Mouse (Mus musculus): ENCODE data around the gene Lin52. TPM values are rescaled to one million over a fixed set of nuclear protein-coding genes. Genes with fewer than 3 reads are reported as not detected.
"Not testable (repeated sequence)": the region's sequence is repeated elsewhere in the genome, so short reads cannot be mapped to it uniquely, and the experiment has no call there.

The Lin52 gene
- polyA plus RNA-seq, 1 experiment from 2014 or later: 18.1 TPM

DNA sequence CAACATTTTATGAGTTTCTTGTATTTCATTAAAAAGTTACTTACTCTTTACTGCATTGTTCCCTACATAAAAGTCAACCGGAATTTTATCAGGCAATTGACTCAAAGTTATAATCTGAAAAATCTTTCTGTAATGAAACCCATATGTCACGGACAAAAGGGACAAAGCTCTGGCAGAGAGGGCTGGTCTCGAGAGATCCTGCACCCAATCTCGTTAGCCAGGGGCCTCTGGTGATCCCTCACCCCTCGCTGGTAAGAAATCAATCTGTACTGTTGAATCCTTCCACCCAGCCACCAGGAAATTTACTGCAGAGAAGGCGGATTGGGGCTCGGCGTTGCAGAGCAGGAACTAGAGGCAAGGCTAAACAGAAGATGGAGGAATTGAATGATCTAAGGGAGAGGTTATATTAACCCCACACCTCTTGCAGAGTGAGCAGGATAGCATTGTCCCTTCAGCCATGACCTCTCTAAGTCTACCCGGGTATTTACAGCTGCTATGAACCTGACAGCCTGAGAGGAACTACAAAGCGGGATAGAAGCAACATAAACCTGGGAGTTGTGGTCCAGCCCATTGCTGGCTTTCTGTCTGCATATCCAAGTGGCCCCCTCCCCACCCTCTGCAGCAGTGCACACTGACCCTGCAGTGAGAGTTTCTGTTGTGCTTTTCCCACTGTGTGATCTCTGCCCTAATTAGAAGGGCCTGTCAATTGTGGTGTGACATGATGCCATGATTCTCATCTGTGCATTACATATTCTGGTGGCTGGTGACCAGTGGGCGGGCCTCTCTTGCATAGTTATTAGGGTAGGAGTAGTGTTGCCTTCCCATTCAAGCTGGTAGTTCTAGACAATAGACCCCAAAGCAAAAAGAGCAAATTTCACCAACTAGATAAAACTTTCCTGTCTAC, 73.2 kb downstream of the Lin52 start:
- Histone ChIP-seq H3K27ac (ENCODE audit: low read length) (no peak overlapping the region), H3K4me2 (ENCODE audit: low read depth, low read length) (no peak overlapping the region), H3K4me1 (ENCODE audit: control insufficient read depth, insufficient read depth, low read length) (no peaks in the 10 kb centered on the region), H3K4me3 (ENCODE audit: low read length) (no peak overlapping the region), H3K27me3 (ENCODE audit: control insufficient read depth, insufficient read depth, low read length) (no peaks in the 10 kb centered on the region), H3K36me3 (ENCODE audit: control insufficient read depth, insufficient read depth) (no peaks in the 10 kb centered on the region), H3K9me3 (replicated peaks; ENCODE audit: control insufficient read depth, low read length) (no peaks in the 10 kb centered on the region), H3K9ac (ENCODE audit: low read length) (no peak overlapping the region)
- ATAC-seq (replicated peaks; ENCODE audit: extremely low read depth, insufficient read depth, low FRiP score): no peak
- WGBS: 66% methylated on average over 11 of the region's 11 CpGs

DNA sequence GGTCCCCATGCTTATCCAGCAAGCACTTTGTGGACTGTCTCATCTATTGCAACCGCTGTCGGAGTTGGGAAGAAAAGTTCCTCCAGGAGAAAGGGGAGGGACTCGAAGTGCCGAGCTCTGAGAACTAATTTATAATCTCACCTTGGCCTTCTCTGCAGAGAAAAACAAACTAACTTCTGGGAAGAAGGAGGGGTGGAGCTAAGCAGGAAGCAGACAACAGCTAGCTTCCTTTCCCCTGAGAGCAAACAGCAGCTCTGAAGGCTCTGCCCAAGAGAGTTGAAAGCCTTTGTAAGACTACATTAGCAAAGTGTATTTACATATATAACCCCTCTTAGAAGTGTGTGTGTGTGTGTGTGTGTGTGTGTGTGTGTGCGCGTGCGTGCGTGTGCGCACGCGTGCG, 74.2 kb downstream of the Lin52 start:
- H3K4me1 ChIP-seq (ENCODE audit: control insufficient read depth, insufficient read depth, low read length): no peaks in the 10 kb centered on the region
- H3K27me3 ChIP-seq (ENCODE audit: control insufficient read depth, insufficient read depth, low read length): no peaks in the 10 kb centered on the region
- ATAC-seq (replicated peaks; ENCODE audit: extremely low read depth, insufficient read depth, low FRiP score): no peak
- H3K36me3 ChIP-seq (ENCODE audit: control insufficient read depth, insufficient read depth): no peaks in the 10 kb centered on the region
- H3K4me2 ChIP-seq (ENCODE audit: low read depth, low read length): no peak overlapping the region
- H3K9me3 ChIP-seq (replicated peaks; ENCODE audit: control insufficient read depth, low read length): no peaks in the 10 kb centered on the region
- WGBS: 80% methylated on average over 12 of the region's 12 CpGs
- no peak overlapping the region for H3K4me3 ChIP-seq (ENCODE audit: low read length)
- H3K27ac ChIP-seq (ENCODE audit: low read length): no peak overlapping the region
- no peak overlapping the region for H3K9ac ChIP-seq (ENCODE audit: low read length)

- Histone ChIP-seq H3K9me3 (replicated peaks; ENCODE audit: control insufficient read depth, low read length) (no peaks in the 10 kb centered on the region), H3K4me3 (ENCODE audit: low read length) (no peak overlapping the region), H3K36me3 (ENCODE audit: control insufficient read depth, insufficient read depth) (no peaks in the 10 kb centered on the region; the same call in 1 of the 2 replicates), H3K4me2 (ENCODE audit: low read depth, low read length) (no peak overlapping the region), H3K9ac (ENCODE audit: low read length) (no peak overlapping the region), H3K27me3 (ENCODE audit: control insufficient read depth, insufficient read depth, low read length) (no peaks in the 10 kb centered on the region), H3K27ac (ENCODE audit: low read length) (no peak overlapping the region), H3K4me1 (ENCODE audit: control insufficient read depth, insufficient read depth, low read length) (no peaks in the 10 kb centered on the region)
- ATAC-seq (replicated peaks; ENCODE audit: extremely low read depth, insufficient read depth, low FRiP score): no peak
- 76% methylated on average over 5 of the region's 5 CpGs for WGBS
Measured at GRCm38 (mm10) chr12:84530426-84530825, 79.2 kb downstream of the Lin52 start.

- 74% methylated on average over 13 of the region's 13 CpGs for WGBS
- no peak overlapping the region for H3K27ac ChIP-seq (ENCODE audit: low read length)
- H3K9me3 ChIP-seq (replicated peaks; ENCODE audit: control insufficient read depth, low read length): no peaks in the 10 kb centered on the region
- no peak overlapping the region for H3K9ac ChIP-seq (ENCODE audit: low read length)
- H3K4me3 ChIP-seq (ENCODE audit: low read length): no peak overlapping the region
- H3K4me2 ChIP-seq (ENCODE audit: low read depth, low read length): no peak overlapping the region
- H3K27me3 ChIP-seq (ENCODE audit: control insufficient read depth, insufficient read depth, low read length): no peaks in the 10 kb centered on the region
- H3K4me1 ChIP-seq (ENCODE audit: control insufficient read depth, insufficient read depth, low read length): no peaks in the 10 kb centered on the region
- no peaks in the 10 kb centered on the region; the same call in 1 of the 2 replicates for H3K36me3 ChIP-seq (ENCODE audit: control insufficient read depth, insufficient read depth)
- no peak for ATAC-seq (replicated peaks; ENCODE audit: extremely low read depth, insufficient read depth, low FRiP score)
Measured at GRCm38 (mm10) chr12:84531906-84532829, 80.9 kb downstream of the Lin52 start.

- no peak overlapping the region for H3K27ac ChIP-seq (ENCODE audit: low read length)
Measured at GRCm38 (mm10) chr12:84532830-84533199, 81.6 kb downstream of the Lin52 start.

GRCm38 (mm10) chr12:84533706-84534486, 82.7 kb downstream of the Lin52 start:
- H3K27ac ChIP-seq (ENCODE audit: low read length): no peak overlapping the region
- H3K4me3 ChIP-seq (ENCODE audit: low read length): no peak overlapping the region
- H3K36me3 ChIP-seq (ENCODE audit: control insufficient read depth, insufficient read depth): no peaks in the 10 kb centered on the region; the same call in 1 of the 2 replicates
- no peaks in the 10 kb centered on the region for H3K27me3 ChIP-seq (ENCODE audit: control insufficient read depth, insufficient read depth, low read length)
- no peak overlapping the region for H3K4me2 ChIP-seq (ENCODE audit: low read depth, low read length)
- H3K9ac ChIP-seq (ENCODE audit: low read length): no peak overlapping the region
- no peaks in the 10 kb centered on the region for H3K9me3 ChIP-seq (replicated peaks; ENCODE audit: control insufficient read depth, low read length)
- no peak for ATAC-seq (replicated peaks; ENCODE audit: extremely low read depth, insufficient read depth, low FRiP score)
- no peaks in the 10 kb centered on the region for H3K4me1 ChIP-seq (ENCODE audit: control insufficient read depth, insufficient read depth, low read length)
- 72% methylated on average over 7 of the region's 7 CpGs for WGBS

More at GRCm38 (mm10) chr12:84532830-84533199, 81.6 kb downstream of the Lin52 start:
- H3K9me3 ChIP-seq (replicated peaks; ENCODE audit: control insufficient read depth, low read length): no peaks in the 10 kb centered on the region
- H3K9ac ChIP-seq (ENCODE audit: low read length): no peak overlapping the region
- no peak for ATAC-seq (replicated peaks; ENCODE audit: extremely low read depth, insufficient read depth, low FRiP score)
- H3K4me1 ChIP-seq (ENCODE audit: control insufficient read depth, insufficient read depth, low read length): no peaks in the 10 kb centered on the region
- no peaks in the 10 kb centered on the region for H3K27me3 ChIP-seq (ENCODE audit: control insufficient read depth, insufficient read depth, low read length)
- no peaks in the 10 kb centered on the region; the same call in 1 of the 2 replicates for H3K36me3 ChIP-seq (ENCODE audit: control insufficient read depth, insufficient read depth)
- no peak overlapping the region for H3K4me3 ChIP-seq (ENCODE audit: low read length)
- 89% methylated on average over 8 of the region's 8 CpGs for WGBS
- H3K4me2 ChIP-seq (ENCODE audit: low read depth, low read length): no peak overlapping the region

DNA sequence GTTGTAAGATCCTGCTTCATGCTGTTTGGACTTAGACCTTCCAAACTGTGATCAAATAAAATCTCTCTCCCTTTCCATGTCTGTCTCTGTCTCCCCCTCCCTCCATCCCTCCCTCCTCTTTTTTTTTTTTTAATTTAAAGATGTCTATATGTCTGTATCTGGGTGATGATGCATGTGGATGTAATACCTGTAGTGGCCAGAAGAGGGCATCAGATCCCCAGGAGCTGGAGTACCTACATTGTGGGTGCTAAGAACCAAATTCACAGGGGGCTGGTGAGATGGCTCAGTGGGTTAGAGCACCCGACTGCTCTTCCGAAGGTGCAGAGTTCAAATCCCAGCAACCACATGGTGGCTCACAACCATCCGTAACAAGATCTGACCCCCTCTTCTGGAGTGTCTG, 88.3 kb downstream of the Lin52 start:
- H3K27ac ChIP-seq (ENCODE audit: low read length); ATAC-seq (replicated peaks; ENCODE audit: extremely low read depth, insufficient read depth, low FRiP score); H3K27me3 ChIP-seq (ENCODE audit: control insufficient read depth, insufficient read depth, low read length); H3K4me3 ChIP-seq (ENCODE audit: low read length); H3K9ac ChIP-seq (ENCODE audit: low read length); H3K9me3 ChIP-seq (replicated peaks; ENCODE audit: control insufficient read depth, low read length); H3K4me2 ChIP-seq (ENCODE audit: low read depth, low read length); H3K36me3 ChIP-seq (ENCODE audit: control insufficient read depth, insufficient read depth); H3K4me1 ChIP-seq (ENCODE audit: control insufficient read depth, insufficient read depth, low read length): not testable (repeated sequence)
- WGBS: 92% methylated on average over 3 of the region's 3 CpGs

- H3K36me3 ChIP-seq (ENCODE audit: control insufficient read depth, insufficient read depth): no peaks in the 10 kb centered on the region
- no peak overlapping the region for H3K9ac ChIP-seq (ENCODE audit: low read length)
- no peak overlapping the region for H3K4me3 ChIP-seq (ENCODE audit: low read length)
- no peak overlapping the region for H3K4me2 ChIP-seq (ENCODE audit: low read depth, low read length)
- WGBS: 80% methylated on average over 11 of the region's 11 CpGs
- H3K27me3 ChIP-seq (ENCODE audit: control insufficient read depth, insufficient read depth, low read length): no peaks in the 10 kb centered on the region
- no peaks in the 10 kb centered on the region; the same call in 1 of the 2 replicates for H3K9me3 ChIP-seq (replicated peaks; ENCODE audit: control insufficient read depth, low read length)
- no peaks in the 10 kb centered on the region for H3K4me1 ChIP-seq (ENCODE audit: control insufficient read depth, insufficient read depth, low read length)
- ATAC-seq (replicated peaks; ENCODE audit: extremely low read depth, insufficient read depth, low FRiP score): no peak
- no peak overlapping the region for H3K27ac ChIP-seq (ENCODE audit: low read length)
Measured at GRCm38 (mm10) chr12:84541391-84541958, 90.3 kb downstream of the Lin52 start.
